Comparison of ENCODE assay signal across 12 mouse cellular contexts in genomic region chr2:92712266-92713144, GRCm38 (mm10).
DNase-seq lines count a peak whose midpoint lies in the region; ATAC-seq and TF ChIP-seq lines count a peak whose summit lies in the region.
"Had no signal": no experiment of that assay in that cellular context is flagged by ENCODE, and none has a peak within 500 bp of the region (broad histone marks: within the 10 kb centered on the region; RNA-seq: fewer than 3 reads in every experiment).

No protein-coding gene starts in this region.

- H3K4me2 ChIP-seq in hindbrain, embryonic 12.5 days (replicated peaks): no peak overlapping the region
- H3K4me2 ChIP-seq in midbrain, embryonic 13.5 days (replicated peaks): no peak overlapping the region
- no peak overlapping the region for H3K4me2 ChIP-seq in heart, embryonic 11.5 days

- 0 out of 2 replicates have a peak overlapping the region, but pooled peaks have one; percentile 44 for H3K27ac ChIP-seq in hindbrain, embryonic 12.5 days
- H3K27ac ChIP-seq in midbrain, embryonic 13.5 days: peak overlapping the region; percentile 81
- H3K27ac ChIP-seq in heart, embryonic 11.5 days (ENCODE audit: low read depth, low read length): no peak overlapping the region
- H3K27ac ChIP-seq: limb, embryonic 13.5 days had no signal

- TF ChIP-seq CTCF in brain, embryonic 14.5 days (IDR thresholded peaks at IDR 0.05; ENCODE audit: borderline replicate concordance, extremely low read depth, insufficient read depth, insufficient read length): no peak

- no peaks in the 10 kb centered on the region for H3K36me3 ChIP-seq in hindbrain, embryonic 12.5 days
- no peaks in the 10 kb centered on the region for H3K36me3 ChIP-seq in midbrain, embryonic 13.5 days
- H3K36me3 ChIP-seq in heart, embryonic 11.5 days (ENCODE audit: control insufficient read depth, insufficient read depth, low read length): no peaks in the 10 kb centered on the region
- H3K36me3 ChIP-seq: limb, embryonic 13.5 days had no signal

- WGBS in hindbrain, embryonic 12.5 days: 54% methylated on average over 11 of the region's 11 CpGs
- 44% methylated on average over 11 of the region's 11 CpGs for WGBS in midbrain, embryonic 13.5 days
- 67% methylated on average over 11 of the region's 11 CpGs for WGBS in heart, embryonic 11.5 days (ENCODE audit: insufficient replicate concordance)

- no peak overlapping the region for H3K4me3 ChIP-seq in hindbrain, embryonic 12.5 days
- no peak overlapping the region for H3K4me3 ChIP-seq in midbrain, embryonic 13.5 days (replicated peaks)
- no peak overlapping the region for H3K4me3 ChIP-seq in heart, embryonic 11.5 days (ENCODE audit: low read depth, low read length)
- H3K4me3 ChIP-seq: limb, embryonic 13.5 days had no signal

- no peaks in the 10 kb centered on the region for H3K9me3 ChIP-seq in hindbrain, embryonic 12.5 days (replicated peaks)
- H3K9me3 ChIP-seq in midbrain, embryonic 13.5 days: no peaks in the 10 kb centered on the region
- H3K9me3 ChIP-seq in heart, embryonic 11.5 days (replicated peaks; ENCODE audit: control insufficient read depth, low read length): no peaks in the 10 kb centered on the region
- H3K9me3 ChIP-seq: limb, embryonic 13.5 days had no signal

- peak; percentile 52; the same call in 1 of the 2 replicates for ATAC-seq in hindbrain, embryonic 12.5 days (ENCODE audit: low FRiP score)
- peak; percentile 79 for ATAC-seq in midbrain, embryonic 13.5 days
- no peak for ATAC-seq in heart, embryonic 11.5 days (replicated peaks; ENCODE audit: insufficient number of reproducible peaks, low FRiP score, low TSS enrichment)
- ATAC-seq: Patski had no signal

- peaks cover 25% of the 10 kb centered on the region for H3K4me1 ChIP-seq in hindbrain, embryonic 12.5 days
- H3K4me1 ChIP-seq in midbrain, embryonic 13.5 days (replicated peaks): peaks cover 34% of the 10 kb centered on the region
- H3K4me1 ChIP-seq in heart, embryonic 11.5 days (ENCODE audit: control insufficient read depth, insufficient read depth, low read length): peaks cover 5% of the 10 kb centered on the region; the same call in 1 of the 2 replicates

- peak; percentile 11 for DNase-seq in adrenal gland, postnatal 14 days
- DNase-seq in adrenal gland, postnatal 10 days: no peak
- peak; percentile 89 for DNase-seq in brain, embryonic 14.5 days (ENCODE audit: low read depth)
- DNase-seq in ovary, adult 18-20 months (ENCODE audit: low spot score): no peak
- DNase-seq in cerebellum, adult 11 months: no peak
- DNase-seq: cerebellum, adult 9-11 months; gastrocnemius, postnatal 25 days had no signal

- no peak for TF ChIP-seq POLR2A in brain, embryonic 14.5 days (IDR thresholded peaks at IDR 0.05; ENCODE audit: borderline replicate concordance, extremely low read depth, insufficient read depth, insufficient read length, poor library complexity, severe bottlenecking)

- H3K27me3 ChIP-seq in hindbrain, embryonic 12.5 days: peaks cover 5% of the 10 kb centered on the region; the same call in 1 of the 2 replicates
- no peaks in the 10 kb centered on the region for H3K27me3 ChIP-seq in midbrain, embryonic 13.5 days
- H3K27me3 ChIP-seq in heart, embryonic 11.5 days (ENCODE audit: control insufficient read depth, insufficient read depth, low read length): no peaks in the 10 kb centered on the region
- H3K27me3 ChIP-seq: limb, embryonic 13.5 days had no signal

- no peak overlapping the region for H3K9ac ChIP-seq in hindbrain, embryonic 12.5 days
- H3K9ac ChIP-seq in midbrain, embryonic 13.5 days (replicated peaks): no peak overlapping the region
- no peak overlapping the region for H3K9ac ChIP-seq in heart, embryonic 11.5 days (ENCODE audit: low read depth, low read length)
- H3K9ac ChIP-seq: limb, embryonic 13.5 days had no signal

Comparison
In these comparisons a context has a peak if more than half of its experiments do, and no peak if none do; other contexts are left out.
1. DNase-seq: peak in adrenal gland, postnatal 14 days (single experiment) and brain, embryonic 14.5 days (single experiment); none in adrenal gland, postnatal 10 days (single experiment), ovary, adult 18-20 months (single experiment) and cerebellum, adult 11 months (single experiment).